Mouse (Mus musculus): ENCODE measurements around the gene Bend6. TPM values are rescaled to one million over a fixed set of nuclear protein-coding genes. Genes with fewer than 3 reads are reported as not detected.

Bend6 gene
- polyA plus RNA-seq, 1 experiment from 2014 or later: 2.8 TPM

DNA sequence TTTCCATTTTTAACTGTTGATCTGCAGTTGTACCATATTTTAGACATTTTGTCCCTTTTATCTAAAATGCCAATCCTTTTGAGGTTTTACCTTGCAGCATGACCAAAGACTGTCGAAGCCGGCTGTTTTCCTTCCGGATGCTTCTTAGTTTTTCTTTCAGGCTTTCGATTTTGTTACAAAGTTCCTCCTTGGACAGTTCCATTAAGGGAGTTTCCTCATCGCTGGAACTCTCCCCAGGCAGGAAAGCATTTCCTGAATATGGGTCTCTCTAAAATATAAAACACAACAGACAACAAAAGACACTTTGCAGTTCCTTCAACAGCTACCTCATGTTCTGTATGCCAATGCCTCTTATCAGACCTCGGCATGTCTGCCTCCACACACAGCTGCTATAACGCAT, 29.4 kb downstream of the Bend6 start:
- Histone ChIP-seq H3K27me3 (ENCODE audit: control insufficient read depth, insufficient read depth, low read length) (no peaks in the 10 kb centered on the region), H3K9ac (replicated peaks; ENCODE audit: low read length) (no peak overlapping the region), H3K9me3 (replicated peaks; ENCODE audit: control insufficient read depth, low read length) (no peaks in the 10 kb centered on the region), H3K4me2 (ENCODE audit: low read depth, low read length) (no peak overlapping the region), H3K4me1 (ENCODE audit: control insufficient read depth, insufficient read depth, low read length) (no peaks in the 10 kb centered on the region), H3K36me3 (replicated peaks; ENCODE audit: control insufficient read depth, insufficient read depth, low read depth, low read length) (no peaks in the 10 kb centered on the region), H3K4me3 (ENCODE audit: low read depth, low read length) (no peak overlapping the region), H3K27ac (replicated peaks; ENCODE audit: low read depth, low read length) (no peak overlapping the region)
- DNase-seq (ENCODE audit: low spot score): no peak
- WGBS: 84% methylated on average over 7 of the region's 7 CpGs
- no peak for ATAC-seq (replicated peaks; ENCODE audit: insufficient number of reproducible peaks, low FRiP score, low TSS enrichment, low read depth)

DNA sequence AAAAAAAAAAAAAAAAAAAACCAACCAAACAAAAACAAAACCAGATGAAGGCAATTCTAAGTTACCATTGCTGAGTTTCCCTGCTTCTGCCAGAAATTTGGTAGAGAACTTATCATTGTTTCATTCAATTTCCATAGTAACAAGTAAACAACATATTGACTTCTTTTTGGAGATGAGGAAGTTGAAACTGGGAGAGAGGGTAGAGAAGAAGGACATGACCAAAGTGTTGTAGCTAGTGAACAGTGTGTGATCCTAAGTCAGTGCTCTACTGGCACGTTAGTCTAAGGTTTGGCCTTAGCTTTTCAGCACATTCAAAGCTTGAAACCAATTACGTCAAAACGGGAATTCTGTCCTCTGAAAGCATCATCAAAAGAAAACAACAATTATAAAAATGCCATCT, 31.2 kb downstream of the Bend6 start:
- H3K9me3 ChIP-seq (replicated peaks; ENCODE audit: control insufficient read depth, low read length): no peaks in the 10 kb centered on the region
- 79% methylated on average over 3 of the region's 3 CpGs for WGBS
- H3K4me1 ChIP-seq (ENCODE audit: control insufficient read depth, insufficient read depth, low read length): no peaks in the 10 kb centered on the region
- H3K4me3 ChIP-seq (ENCODE audit: low read depth, low read length): no peak overlapping the region
- no peak overlapping the region for H3K27ac ChIP-seq (replicated peaks; ENCODE audit: low read depth, low read length)
- DNase-seq (ENCODE audit: low spot score): no peak
- H3K4me2 ChIP-seq (ENCODE audit: low read depth, low read length): no peak overlapping the region
- no peak overlapping the region for H3K9ac ChIP-seq (replicated peaks; ENCODE audit: low read length)
- H3K36me3 ChIP-seq (replicated peaks; ENCODE audit: control insufficient read depth, insufficient read depth, low read depth, low read length): no peaks in the 10 kb centered on the region
- no peaks in the 10 kb centered on the region for H3K27me3 ChIP-seq (ENCODE audit: control insufficient read depth, insufficient read depth, low read length)
- no peak for ATAC-seq (replicated peaks; ENCODE audit: insufficient number of reproducible peaks, low FRiP score, low TSS enrichment, low read depth)

DNA sequence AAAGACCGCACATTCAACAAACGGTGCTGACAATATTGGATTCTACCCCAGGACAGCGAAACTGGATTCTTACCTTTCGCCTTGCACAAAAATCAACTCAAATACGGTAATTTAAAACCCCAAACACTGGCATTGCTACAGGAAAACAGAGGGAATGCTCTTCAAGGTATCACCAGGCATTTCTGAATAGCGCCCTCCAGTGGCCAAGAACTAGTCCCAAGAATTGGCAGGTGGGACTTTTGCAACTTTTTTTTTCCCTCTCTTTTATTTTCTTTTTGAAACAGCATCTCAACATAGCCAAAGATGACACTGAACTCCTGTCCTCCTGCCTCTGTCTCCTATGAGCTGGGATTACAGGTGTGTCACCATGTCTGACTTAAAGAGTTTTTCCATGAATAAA, 31.9 kb downstream of the Bend6 start:
- 49% methylated on average over 6 of the region's 6 CpGs for WGBS

DNA sequence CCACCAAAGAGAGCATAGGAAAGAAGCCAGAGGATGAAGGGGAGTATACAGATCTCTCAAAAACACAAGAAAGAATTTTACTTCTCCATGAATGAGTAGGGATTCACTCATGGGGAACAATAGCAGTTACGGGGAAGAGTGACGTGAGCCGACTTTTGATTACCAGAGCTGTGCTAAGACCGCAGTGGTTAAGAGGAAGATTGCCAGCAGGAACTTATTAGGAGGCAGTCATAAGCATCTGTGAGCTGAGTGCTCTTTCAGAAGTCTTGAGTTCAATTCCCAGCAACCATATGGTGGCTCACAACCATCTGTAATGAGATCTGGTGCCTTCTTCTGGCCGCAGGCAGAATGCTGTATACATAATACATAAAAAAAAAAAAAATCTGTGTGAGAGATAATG, 34.1 kb downstream of the Bend6 start:
- no peaks in the 10 kb centered on the region for H3K27me3 ChIP-seq (ENCODE audit: control insufficient read depth, insufficient read depth, low read length)
- H3K36me3 ChIP-seq (replicated peaks; ENCODE audit: control insufficient read depth, insufficient read depth, low read depth, low read length): no peaks in the 10 kb centered on the region
- H3K4me3 ChIP-seq (ENCODE audit: low read depth, low read length): no peak overlapping the region
- H3K9ac ChIP-seq (replicated peaks; ENCODE audit: low read length): no peak overlapping the region
- no peaks in the 10 kb centered on the region for H3K4me1 ChIP-seq (ENCODE audit: control insufficient read depth, insufficient read depth, low read length)
- H3K9me3 ChIP-seq (replicated peaks; ENCODE audit: control insufficient read depth, low read length): no peaks in the 10 kb centered on the region
- DNase-seq (ENCODE audit: low spot score) (no peak), ATAC-seq (replicated peaks; ENCODE audit: insufficient number of reproducible peaks, low FRiP score, low TSS enrichment, low read depth) (no peak)
- H3K27ac ChIP-seq (replicated peaks; ENCODE audit: low read depth, low read length): no peak overlapping the region
- no peak overlapping the region for H3K4me2 ChIP-seq (ENCODE audit: low read depth, low read length)
- 82% methylated on average over 5 of the region's 5 CpGs for WGBS

More for the DNA sequence above, 31.9 kb downstream of the Bend6 start:
- Histone ChIP-seq H3K27me3 (ENCODE audit: control insufficient read depth, insufficient read depth, low read length) (no peaks in the 10 kb centered on the region), H3K27ac (replicated peaks; ENCODE audit: low read depth, low read length) (no peak overlapping the region), H3K9me3 (replicated peaks; ENCODE audit: control insufficient read depth, low read length) (no peaks in the 10 kb centered on the region), H3K9ac (replicated peaks; ENCODE audit: low read length) (no peak overlapping the region), H3K4me1 (ENCODE audit: control insufficient read depth, insufficient read depth, low read length) (no peaks in the 10 kb centered on the region), H3K4me2 (ENCODE audit: low read depth, low read length) (no peak overlapping the region), H3K4me3 (ENCODE audit: low read depth, low read length) (no peak overlapping the region), H3K36me3 (replicated peaks; ENCODE audit: control insufficient read depth, insufficient read depth, low read depth, low read length) (no peaks in the 10 kb centered on the region)
- ATAC-seq (replicated peaks; ENCODE audit: insufficient number of reproducible peaks, low FRiP score, low TSS enrichment, low read depth) (no peak), DNase-seq (ENCODE audit: low spot score) (peak; percentile 52)

GRCm38 (mm10) chr1:33869437-33869836, 38.2 kb downstream of the Bend6 start:
- DNase-seq (ENCODE audit: low spot score): no peak
- Histone ChIP-seq H3K27ac (replicated peaks; ENCODE audit: low read depth, low read length) (no peak overlapping the region), H3K4me3 (ENCODE audit: low read depth, low read length) (no peak overlapping the region), H3K9ac (replicated peaks; ENCODE audit: low read length) (no peak overlapping the region), H3K27me3 (ENCODE audit: control insufficient read depth, insufficient read depth, low read length) (no peaks in the 10 kb centered on the region), H3K4me2 (ENCODE audit: low read depth, low read length) (no peak overlapping the region), H3K36me3 (replicated peaks; ENCODE audit: control insufficient read depth, insufficient read depth, low read depth, low read length) (no peaks in the 10 kb centered on the region), H3K9me3 (replicated peaks; ENCODE audit: control insufficient read depth, low read length) (no peaks in the 10 kb centered on the region), H3K4me1 (ENCODE audit: control insufficient read depth, insufficient read depth, low read length) (no peaks in the 10 kb centered on the region)
- no peak for ATAC-seq (replicated peaks; ENCODE audit: insufficient number of reproducible peaks, low FRiP score, low TSS enrichment, low read depth)
- 90% methylated on average over 3 of the region's 3 CpGs for WGBS

DNA sequence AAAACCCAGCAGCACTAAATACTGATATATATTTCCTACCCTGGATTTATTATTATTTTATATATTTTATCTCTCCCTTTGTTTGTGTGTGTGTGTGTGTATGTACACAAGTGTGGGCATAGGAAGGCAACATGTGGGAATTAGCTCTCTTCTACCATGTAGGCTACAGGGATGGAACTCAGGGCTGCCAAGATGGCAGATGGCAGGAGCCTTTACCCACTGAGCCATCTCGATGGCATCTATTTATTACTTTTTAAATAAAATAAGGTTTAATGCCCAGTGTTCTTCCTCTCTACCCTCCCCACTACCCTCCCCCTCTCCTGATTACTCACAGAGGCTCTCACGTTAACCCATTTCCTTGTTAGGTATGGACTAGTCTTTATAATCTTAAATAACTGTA, 38.6 kb downstream of the Bend6 start:
- no peaks in the 10 kb centered on the region for H3K4me1 ChIP-seq (ENCODE audit: control insufficient read depth, insufficient read depth, low read length)
- no peak overlapping the region for H3K9ac ChIP-seq (replicated peaks; ENCODE audit: low read length)
- H3K4me3 ChIP-seq (ENCODE audit: low read depth, low read length): no peak overlapping the region
- H3K9me3 ChIP-seq (replicated peaks; ENCODE audit: control insufficient read depth, low read length): no peaks in the 10 kb centered on the region
- 89% methylated on average over 2 of the region's 2 CpGs for WGBS
- H3K36me3 ChIP-seq (replicated peaks; ENCODE audit: control insufficient read depth, insufficient read depth, low read depth, low read length): no peaks in the 10 kb centered on the region
- H3K27ac ChIP-seq (replicated peaks; ENCODE audit: low read depth, low read length): no peak overlapping the region
- no peak for DNase-seq (ENCODE audit: low spot score)
- no peaks in the 10 kb centered on the region for H3K27me3 ChIP-seq (ENCODE audit: control insufficient read depth, insufficient read depth, low read length)
- H3K4me2 ChIP-seq (ENCODE audit: low read depth, low read length): no peak overlapping the region
- no peak for ATAC-seq (replicated peaks; ENCODE audit: insufficient number of reproducible peaks, low FRiP score, low TSS enrichment, low read depth)

GRCm38 (mm10) chr1:33846807-33847206, 60.8 kb downstream of the Bend6 start:
- no peaks in the 10 kb centered on the region for H3K9me3 ChIP-seq (replicated peaks; ENCODE audit: control insufficient read depth, low read length)
- 90% methylated on average over 2 of the region's 2 CpGs for WGBS

GRCm38 (mm10) chr1:33843823-33844222, 63.8 kb downstream of the Bend6 start:
- 73% methylated on average over 6 of the region's 6 CpGs for WGBS
- no peaks in the 10 kb centered on the region for H3K36me3 ChIP-seq (replicated peaks; ENCODE audit: control insufficient read depth, insufficient read depth, low read depth, low read length)
- no peak overlapping the region for H3K27ac ChIP-seq (replicated peaks; ENCODE audit: low read depth, low read length)
- no peak overlapping the region for H3K9ac ChIP-seq (replicated peaks; ENCODE audit: low read length)
- no peak overlapping the region for H3K4me2 ChIP-seq (ENCODE audit: low read depth, low read length)
- DNase-seq (ENCODE audit: low spot score) (no peak), ATAC-seq (replicated peaks; ENCODE audit: insufficient number of reproducible peaks, low FRiP score, low TSS enrichment, low read depth) (no peak)
- no peaks in the 10 kb centered on the region for H3K9me3 ChIP-seq (replicated peaks; ENCODE audit: control insufficient read depth, low read length)
- no peak overlapping the region for H3K4me3 ChIP-seq (ENCODE audit: low read depth, low read length)
- no peaks in the 10 kb centered on the region for H3K4me1 ChIP-seq (ENCODE audit: control insufficient read depth, insufficient read depth, low read length)
- H3K27me3 ChIP-seq (ENCODE audit: control insufficient read depth, insufficient read depth, low read length): no peaks in the 10 kb centered on the region

More at GRCm38 (mm10) chr1:33846807-33847206, 60.8 kb downstream of the Bend6 start:
- H3K27me3 ChIP-seq (ENCODE audit: control insufficient read depth, insufficient read depth, low read length): no peaks in the 10 kb centered on the region
- no peak overlapping the region for H3K4me3 ChIP-seq (ENCODE audit: low read depth, low read length)
- H3K9ac ChIP-seq (replicated peaks; ENCODE audit: low read length): no peak overlapping the region
- no peaks in the 10 kb centered on the region for H3K36me3 ChIP-seq (replicated peaks; ENCODE audit: control insufficient read depth, insufficient read depth, low read depth, low read length)
- DNase-seq (ENCODE audit: low spot score) (no peak), ATAC-seq (replicated peaks; ENCODE audit: insufficient number of reproducible peaks, low FRiP score, low TSS enrichment, low read depth) (no peak)
- H3K4me1 ChIP-seq (ENCODE audit: control insufficient read depth, insufficient read depth, low read length): no peaks in the 10 kb centered on the region
- no peak overlapping the region for H3K27ac ChIP-seq (replicated peaks; ENCODE audit: low read depth, low read length)
- no peak overlapping the region for H3K4me2 ChIP-seq (ENCODE audit: low read depth, low read length)
